Mouse (Mus musculus): ENCODE results near the gene Mrps24. TPM values are rescaled to one million over a fixed set of nuclear protein-coding genes. Genes with fewer than 3 reads are reported as not detected.

The Mrps24 gene
- polyA plus RNA-seq, 1 experiment from 2014 or later = 177 TPM

GRCm38 (mm10) chr11:5734323-5734722 is 18.8 kb upstream of the Mrps24 start:
- 92% methylated on average over 4 of the region's 4 CpGs for WGBS
- Histone ChIP-seq H3K4me1 (replicated peaks) (peaks cover 10% of the 10 kb centered on the region; the same call in 1 of the 2 replicates), H3K9ac (replicated peaks) (no peak overlapping the region), H3K27me3 (no peaks in the 10 kb centered on the region), H3K4me3 (replicated peaks) (no peak overlapping the region), H3K27ac (no peak overlapping the region), H3K36me3 (no peaks in the 10 kb centered on the region), H3K9me3 (no peaks in the 10 kb centered on the region), H3K4me2 (replicated peaks) (no peak overlapping the region)
- no peak for ATAC-seq

GRCm38 (mm10) chr11:5732401-5732800 is 16.9 kb upstream of the Mrps24 start:
- H3K4me3 ChIP-seq (replicated peaks) = no peak overlapping the region
- H3K27ac ChIP-seq = peak overlapping the region; percentile 47; the same call in 1 of the 2 replicates
- no peaks in the 10 kb centered on the region for H3K27me3 ChIP-seq
- WGBS = 64% methylated on average over 5 of the region's 5 CpGs
- H3K4me2 ChIP-seq (replicated peaks) = no peak overlapping the region
- H3K4me1 ChIP-seq (replicated peaks) = peaks cover 10% of the 10 kb centered on the region; the same call in 1 of the 2 replicates
- no peak for ATAC-seq
- no peaks in the 10 kb centered on the region for H3K9me3 ChIP-seq
- peak overlapping the region; percentile 41 for H3K9ac ChIP-seq (replicated peaks)
- H3K36me3 ChIP-seq = no peaks in the 10 kb centered on the region

- Histone ChIP-seq H3K4me1 (replicated peaks) (peaks cover 10% of the 10 kb centered on the region; the same call in 1 of the 2 replicates), H3K27me3 (no peaks in the 10 kb centered on the region), H3K36me3 (peaks cover 5% of the 10 kb centered on the region; the same call in 1 of the 2 replicates), H3K27ac (no peak overlapping the region), H3K9me3 (no peaks in the 10 kb centered on the region), H3K4me2 (replicated peaks) (no peak overlapping the region), H3K9ac (replicated peaks) (no peak overlapping the region), H3K4me3 (replicated peaks) (no peak overlapping the region)
- 94% methylated on average over 9 of the region's 9 CpGs for WGBS
- no peak for ATAC-seq
These were observed 14.1 kb upstream of the Mrps24 start for GRCm38 (mm10) chr11:5729582-5729981.

GRCm38 (mm10) chr11:5718611-5719354 is 3.3 kb upstream of the Mrps24 start:
- H3K9me3 ChIP-seq = no peaks in the 10 kb centered on the region
- no peak overlapping the region for H3K4me3 ChIP-seq (replicated peaks)
- H3K4me1 ChIP-seq (replicated peaks) = no peaks in the 10 kb centered on the region
- ATAC-seq = no peak
- peaks cover 51% of the 10 kb centered on the region for H3K36me3 ChIP-seq
- no peaks in the 10 kb centered on the region for H3K27me3 ChIP-seq
- H3K4me2 ChIP-seq (replicated peaks) = no peak overlapping the region
- 94% methylated on average over 12 of the region's 12 CpGs for WGBS
- no peak overlapping the region for H3K27ac ChIP-seq
- H3K9ac ChIP-seq (replicated peaks) = no peak overlapping the region

GRCm38 (mm10) chr11:5716938-5717705 is 1.6 kb upstream of the Mrps24 start:
- Histone ChIP-seq H3K27ac (no peak overlapping the region), H3K9ac (replicated peaks) (no peak overlapping the region), H3K4me1 (replicated peaks) (no peaks in the 10 kb centered on the region), H3K36me3 (peaks cover 50% of the 10 kb centered on the region), H3K27me3 (no peaks in the 10 kb centered on the region), H3K4me3 (replicated peaks) (no peak overlapping the region), H3K4me2 (replicated peaks) (no peak overlapping the region), H3K9me3 (no peaks in the 10 kb centered on the region)
- WGBS = 93% methylated on average over 34 of the region's 34 CpGs
- no peak for ATAC-seq

GRCm38 (mm10) chr11:5716246-5716645 is 766 bp upstream of the Mrps24 start:
- H3K4me3 ChIP-seq (replicated peaks) = no peak overlapping the region
- H3K27me3 ChIP-seq = no peaks in the 10 kb centered on the region
- no peak overlapping the region for H3K4me2 ChIP-seq (replicated peaks)
- WGBS = 90% methylated on average over 11 of the region's 11 CpGs
- ATAC-seq = no peak
- H3K9ac ChIP-seq (replicated peaks) = no peak overlapping the region
- no peaks in the 10 kb centered on the region for H3K4me1 ChIP-seq (replicated peaks)
- H3K36me3 ChIP-seq = peaks cover 48% of the 10 kb centered on the region
- H3K27ac ChIP-seq = no peak overlapping the region
- H3K9me3 ChIP-seq = no peaks in the 10 kb centered on the region

- WGBS = 90% methylated on average over 9 of the region's 9 CpGs
- Histone ChIP-seq H3K27me3 (no peaks in the 10 kb centered on the region), H3K4me2 (replicated peaks) (no peak overlapping the region), H3K4me1 (replicated peaks) (no peaks in the 10 kb centered on the region), H3K9ac (replicated peaks) (no peak overlapping the region), H3K36me3 (peaks cover 48% of the 10 kb centered on the region), H3K4me3 (replicated peaks) (no peak overlapping the region), H3K9me3 (no peaks in the 10 kb centered on the region), H3K27ac (no peak overlapping the region)
- ATAC-seq = no peak
These were observed 301 bp downstream of the Mrps24 start for GRCm38 (mm10) chr11:5715179-5715578.

- WGBS = 19% methylated on average over 48 of the region's 50 CpGs
- H3K27ac ChIP-seq = peak overlapping the region; percentile 74
- H3K4me2 ChIP-seq (replicated peaks) = peak overlapping the region; percentile 70
- no peaks in the 10 kb centered on the region for H3K27me3 ChIP-seq
- peak overlapping the region; percentile 94 for H3K4me3 ChIP-seq (replicated peaks)
- H3K9me3 ChIP-seq = no peaks in the 10 kb centered on the region
- peak; percentile 97 for ATAC-seq
- peak overlapping the region; percentile 93 for H3K9ac ChIP-seq (replicated peaks)
- H3K4me1 ChIP-seq (replicated peaks) = peaks cover 15% of the 10 kb centered on the region
- peaks cover 23% of the 10 kb centered on the region for H3K36me3 ChIP-seq
These were observed 7.7 kb downstream of the Mrps24 start for GRCm38 (mm10) chr11:5707530-5708353.

GRCm38 (mm10) chr11:5706874-5707529 is 8.5 kb downstream of the Mrps24 start:
- Histone ChIP-seq H3K4me1 (replicated peaks) (peaks cover 15% of the 10 kb centered on the region), H3K4me3 (replicated peaks) (peak overlapping the region; percentile 94), H3K27me3 (no peaks in the 10 kb centered on the region), H3K9me3 (no peaks in the 10 kb centered on the region), H3K9ac (replicated peaks) (peak overlapping the region; percentile 93), H3K27ac (peak overlapping the region; percentile 74), H3K4me2 (replicated peaks) (peak overlapping the region; percentile 70), H3K36me3 (peaks cover 25% of the 10 kb centered on the region)
- ATAC-seq = peak; percentile 34; the same call in 1 of the 2 replicates
- under 1% methylated on average over 43 of the region's 43 CpGs for WGBS

GRCm38 (mm10) chr11:5705972-5706371 is 9.5 kb downstream of the Mrps24 start:
- peak overlapping the region; percentile 94 for H3K4me3 ChIP-seq (replicated peaks)

GRCm38 (mm10) chr11:5703341-5703740 is 12.1 kb downstream of the Mrps24 start:
- WGBS = 89% methylated on average over 1 of the region's 1 CpGs
- Histone ChIP-seq H3K4me1 (replicated peaks) (peaks cover 15% of the 10 kb centered on the region), H3K4me2 (replicated peaks) (no peak overlapping the region), H3K27ac (no peak overlapping the region), H3K36me3 (peaks cover 25% of the 10 kb centered on the region), H3K9me3 (no peaks in the 10 kb centered on the region), H3K27me3 (no peaks in the 10 kb centered on the region), H3K4me3 (replicated peaks) (no peak overlapping the region), H3K9ac (replicated peaks) (no peak overlapping the region)
- no peak for ATAC-seq

More at GRCm38 (mm10) chr11:5705972-5706371, 9.5 kb downstream of the Mrps24 start:
- Histone ChIP-seq H3K36me3 (peaks cover 25% of the 10 kb centered on the region), H3K9me3 (no peaks in the 10 kb centered on the region), H3K27ac (no peak overlapping the region), H3K27me3 (no peaks in the 10 kb centered on the region), H3K4me1 (replicated peaks) (peaks cover 15% of the 10 kb centered on the region), H3K9ac (replicated peaks) (no peak overlapping the region), H3K4me2 (replicated peaks) (peak overlapping the region; percentile 70)
- no peak for ATAC-seq
- 96% methylated on average over 9 of the region's 9 CpGs for WGBS
